Mouse (Mus musculus) heart, postnatal 25 days (tissue): ENCODE measurements around the gene Stk32b. TPM values are rescaled to one million over a fixed set of nuclear protein-coding genes. Genes with fewer than 3 reads are reported as not detected.

ENCODE experiments used
- DNase-seq: peaks from one replicate; pipeline ENCODE4 v3.0.0; 2022; ENCODE audit warnings: low spot score
- intact Hi-C: fragments of 180-260 bp; cut with DNase I; formaldehyde crosslinking; loops from one replicate; pipeline ENCODE4 v1.15.1; 2025
- total RNA-seq, 2 experiments: library from RNA; stranded (reverse); gene quantifications; 2 replicates each; pipeline ENCODE4 v1.2.3; 2021

Stk32b gene
- total RNA-seq, 2 experiments from 2014 or later: 0.22 to 0.29 TPM

DNA sequence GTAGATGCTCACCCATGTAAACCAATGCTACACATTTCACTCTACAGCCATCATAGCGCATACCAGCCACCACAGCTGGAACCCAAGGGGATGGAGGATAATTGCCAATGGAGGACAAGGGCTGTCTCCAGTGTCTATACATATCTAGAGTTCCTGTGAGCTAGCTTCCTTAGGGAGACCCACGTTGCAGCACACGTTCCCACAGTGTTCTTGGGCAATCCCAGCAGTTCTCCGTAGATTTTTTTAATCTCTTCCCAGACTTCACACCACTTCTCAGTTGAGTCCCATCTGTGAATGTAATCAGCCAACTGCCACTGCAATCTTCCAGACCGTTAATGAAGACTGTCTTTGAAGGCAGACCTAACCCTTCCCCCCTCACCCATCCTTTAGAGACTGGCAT is 165.3 kb downstream of the Stk32b start:
- intact Hi-C loops: no loop called here
- no peak for DNase-seq

DNA sequence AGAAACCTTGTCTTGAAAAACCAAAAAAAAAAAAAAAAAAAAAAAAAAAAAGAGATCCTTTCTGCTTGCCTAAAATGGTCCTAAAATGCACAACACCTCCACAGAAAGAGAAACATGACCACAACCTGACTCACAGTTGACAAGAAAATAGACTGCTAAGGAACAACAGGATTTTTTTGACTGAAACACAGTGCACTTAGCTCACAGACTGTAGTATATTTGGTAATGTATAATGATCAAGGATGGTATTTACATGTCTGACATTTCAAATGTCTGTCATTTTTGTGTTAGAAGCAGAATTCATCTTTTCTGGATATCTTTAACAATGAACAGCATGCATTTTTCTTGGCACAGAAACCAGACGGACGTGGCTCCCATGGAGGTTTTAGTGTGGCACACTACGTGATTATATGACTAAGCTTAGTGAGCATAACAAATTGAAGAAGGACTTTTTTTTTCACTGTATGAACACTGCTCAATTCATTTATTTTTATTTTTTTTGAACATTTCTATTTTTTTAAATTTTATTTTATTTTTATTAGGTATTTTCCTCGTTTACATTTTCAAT is 181.2 kb downstream of the Stk32b start:
- intact Hi-C loops: no loop called here
- no peak for DNase-seq

DNA sequence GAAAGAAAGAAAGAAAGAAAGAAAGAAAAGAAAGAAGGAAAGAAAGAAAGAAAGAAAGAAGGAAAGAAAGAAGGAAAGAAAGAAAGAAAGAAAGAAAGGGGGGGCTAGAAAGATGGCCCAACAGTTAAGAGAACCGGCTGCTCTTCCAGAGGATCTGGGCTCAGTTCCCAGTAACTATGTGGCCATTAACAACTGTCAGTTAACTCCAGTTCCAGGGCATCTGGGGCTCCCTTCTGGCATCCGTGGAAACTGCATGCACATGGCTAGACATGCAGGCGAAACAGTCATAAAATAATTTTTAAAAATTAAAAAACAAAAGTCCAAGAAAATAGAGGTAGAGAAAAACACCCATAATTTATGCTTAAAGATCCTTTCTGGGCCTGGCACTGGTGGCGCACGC is 181.7 kb downstream of the Stk32b start:
- DNase-seq: no peak
- intact Hi-C loops: no loop called here

DNA sequence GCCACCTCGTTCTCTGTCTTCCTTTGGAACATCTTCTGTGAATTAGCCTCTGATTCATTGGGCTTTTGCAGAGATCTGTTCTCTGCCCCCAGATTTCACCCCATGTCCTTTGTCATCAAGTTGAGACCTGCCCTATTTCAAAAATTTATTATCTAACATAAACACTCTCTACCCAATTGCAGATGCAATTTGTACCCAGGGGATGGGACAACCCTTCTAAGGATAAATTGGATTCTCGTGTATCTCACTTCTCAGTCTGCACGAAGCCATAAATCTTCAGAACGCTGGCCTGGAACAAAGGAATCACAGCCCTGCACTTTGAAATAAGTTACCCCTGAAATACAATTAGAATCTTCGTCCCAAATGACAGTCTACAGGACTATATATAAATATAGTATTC is 191.6 kb downstream of the Stk32b start:
- DNase-seq: no peak
- intact Hi-C loops: no loop called here

DNA sequence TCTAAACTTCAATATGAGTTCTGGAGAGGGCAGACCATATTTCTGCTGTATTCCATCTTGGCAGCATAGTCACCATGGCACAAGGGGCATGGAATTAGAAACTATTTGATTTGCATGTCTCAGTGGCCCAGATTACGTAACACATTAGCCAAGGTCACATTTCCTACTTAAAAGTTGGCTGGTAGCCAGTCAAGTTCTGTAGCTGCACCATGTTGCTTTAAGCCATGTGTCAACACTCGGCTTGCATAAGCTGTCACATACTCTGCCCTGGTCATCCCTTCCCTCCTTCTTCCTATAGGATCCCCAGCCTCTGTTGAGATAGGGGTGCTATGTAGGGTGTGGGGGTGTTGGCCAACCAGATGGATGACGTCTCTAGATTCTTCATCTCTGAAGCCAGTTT is 196.5 kb downstream of the Stk32b start:
- intact Hi-C loops: no loop called here
- no peak for DNase-seq

DNA sequence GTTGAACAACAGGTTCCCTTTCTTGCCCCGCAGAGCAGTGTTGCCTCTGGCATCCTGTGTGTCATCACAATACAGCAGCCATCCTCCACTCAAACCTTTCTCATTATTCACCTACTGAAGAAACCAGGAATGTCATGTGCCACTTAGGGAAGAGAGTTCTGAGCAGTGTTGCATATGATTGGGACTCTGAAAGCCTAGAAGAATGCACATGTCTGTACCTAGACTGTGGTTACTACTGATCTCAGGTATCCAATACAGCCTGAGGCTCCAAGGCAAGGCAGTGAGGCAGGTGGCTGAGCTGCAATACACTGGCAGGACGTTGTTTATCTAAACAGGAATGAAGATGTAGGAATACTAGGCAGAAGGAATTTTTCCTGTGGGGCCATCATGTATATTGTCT is 204.5 kb downstream of the Stk32b start:
- no peak for DNase-seq
- intact Hi-C loops: no loop called here

DNA sequence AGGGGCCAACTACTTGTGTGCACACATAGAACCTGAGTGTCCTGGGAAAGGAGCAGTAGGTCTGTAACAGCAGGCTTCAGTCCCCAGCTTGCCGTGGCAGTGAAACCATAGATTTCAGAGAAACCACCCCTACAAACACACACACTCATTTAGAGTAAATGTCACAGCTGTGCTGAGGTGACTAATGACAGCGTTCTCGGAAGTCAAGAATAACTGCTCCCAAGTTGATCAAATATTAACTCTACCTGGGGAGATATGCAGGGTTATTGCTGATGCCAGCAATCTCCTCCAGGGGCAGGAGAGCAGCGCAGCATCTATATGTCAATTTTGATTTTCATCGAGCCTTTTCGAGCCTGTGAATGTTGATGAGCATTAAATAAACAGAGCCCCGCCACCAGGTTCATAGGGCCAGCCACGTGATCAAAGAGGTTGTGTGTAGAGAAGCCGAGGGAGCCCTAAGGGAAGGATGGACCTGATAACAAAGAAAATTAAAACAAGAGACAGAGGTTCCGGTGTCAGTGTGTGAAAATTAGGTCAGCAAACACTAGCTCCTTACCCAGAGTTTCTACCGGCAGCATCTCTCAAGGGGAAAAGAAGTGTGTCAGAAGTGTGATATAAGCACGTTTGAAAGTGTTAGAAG is 210.0 kb downstream of the Stk32b start:
- DNase-seq: no peak
- intact Hi-C loops: no loop called here

DNA sequence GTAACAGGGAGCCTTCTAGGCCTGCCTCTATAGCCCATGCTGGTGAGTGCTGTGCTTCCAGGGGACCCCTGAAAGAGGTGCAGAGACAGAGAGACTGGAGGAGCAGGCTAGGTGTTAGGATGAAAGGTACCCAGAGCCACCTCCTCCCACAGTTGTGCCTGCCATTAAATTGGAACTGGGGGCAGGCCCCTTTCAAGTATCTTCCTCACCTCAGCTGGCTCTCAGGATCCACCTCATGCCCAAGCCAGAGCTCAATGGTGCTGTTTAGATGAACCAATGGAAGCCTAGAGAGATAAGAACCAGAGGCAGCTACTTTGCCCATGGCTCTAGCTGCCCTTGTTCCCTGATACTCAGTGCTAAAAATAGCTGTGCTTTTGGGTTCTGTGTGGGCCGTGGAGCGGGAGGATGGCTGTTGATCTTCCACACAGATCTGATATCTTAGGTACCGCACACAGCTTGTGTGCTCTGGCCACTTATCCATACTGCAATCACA is 221.9 kb downstream of the Stk32b start:
- DNase-seq: no peak
- intact Hi-C loops: no loop called here

DNA sequence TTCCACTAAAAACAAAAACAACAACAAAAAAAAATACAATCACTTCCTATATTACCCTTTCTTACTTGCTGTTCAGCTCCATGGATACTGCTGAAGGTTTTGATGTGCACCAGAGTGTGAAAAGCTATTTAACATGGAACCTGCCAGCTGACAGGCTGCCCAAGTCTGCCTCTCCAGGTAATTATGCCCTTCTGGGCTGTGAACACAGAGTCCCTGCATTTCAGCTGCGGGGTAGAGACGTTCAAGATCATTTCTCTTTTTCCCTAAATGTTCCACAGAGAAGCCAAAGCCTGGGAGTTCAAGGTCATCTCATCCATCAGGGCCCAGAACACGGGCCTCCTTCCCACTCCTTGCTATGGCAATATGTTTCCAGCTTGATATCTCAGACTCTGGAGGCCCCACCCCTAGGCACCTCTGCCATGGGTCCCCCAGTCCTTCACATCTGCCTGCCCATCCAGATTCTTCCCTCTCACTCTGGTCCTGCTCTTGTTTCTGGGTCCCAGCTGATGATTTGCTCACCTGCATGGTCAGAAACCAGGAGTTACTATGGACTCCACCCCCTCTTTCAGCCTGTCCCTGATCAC is 244.9 kb downstream of the Stk32b start:
- intact Hi-C loops: no loop called here
- DNase-seq: no peak

DNA sequence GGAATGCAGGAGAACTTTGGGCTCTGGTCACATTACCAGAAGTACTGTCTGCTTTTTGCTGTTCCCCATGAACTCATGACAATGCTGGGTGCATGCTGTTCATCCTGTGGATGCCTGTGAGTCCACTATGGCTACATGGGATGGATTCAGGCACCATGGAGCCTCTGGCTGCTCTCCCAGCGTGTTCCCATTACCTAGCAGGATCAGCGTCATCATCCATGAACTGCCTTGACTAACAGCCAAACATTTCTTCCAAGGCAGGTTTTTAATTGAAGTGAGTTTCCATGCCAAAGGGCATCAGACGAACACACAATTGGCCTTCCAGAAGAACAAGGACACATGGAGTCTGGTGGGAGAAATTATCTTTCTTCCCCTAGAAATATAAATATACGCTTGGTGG is 245.4 kb downstream of the Stk32b start:
- DNase-seq: no peak
- intact Hi-C loops: no loop called here

DNA sequence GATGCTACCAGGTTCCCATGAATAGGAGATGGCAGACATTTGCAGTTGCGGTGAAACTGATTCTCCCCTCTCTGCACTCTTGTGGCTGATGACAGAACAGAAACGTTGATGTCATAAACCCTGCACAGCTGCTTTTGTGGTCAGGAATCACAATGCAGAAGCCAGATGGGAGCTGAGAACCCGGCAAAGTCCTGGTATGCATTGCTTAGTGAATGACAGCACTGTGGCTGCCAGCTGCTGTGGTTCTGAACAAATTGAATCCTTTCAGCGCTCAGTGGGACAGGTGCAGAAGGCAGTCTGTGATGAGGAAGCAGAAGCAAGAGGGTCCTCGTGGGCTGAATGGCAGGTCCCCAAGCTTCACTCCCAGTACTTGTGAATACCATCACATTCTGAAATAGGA is 247.9 kb downstream of the Stk32b start:
- intact Hi-C loops: no loop called here
- no peak for DNase-seq

DNA sequence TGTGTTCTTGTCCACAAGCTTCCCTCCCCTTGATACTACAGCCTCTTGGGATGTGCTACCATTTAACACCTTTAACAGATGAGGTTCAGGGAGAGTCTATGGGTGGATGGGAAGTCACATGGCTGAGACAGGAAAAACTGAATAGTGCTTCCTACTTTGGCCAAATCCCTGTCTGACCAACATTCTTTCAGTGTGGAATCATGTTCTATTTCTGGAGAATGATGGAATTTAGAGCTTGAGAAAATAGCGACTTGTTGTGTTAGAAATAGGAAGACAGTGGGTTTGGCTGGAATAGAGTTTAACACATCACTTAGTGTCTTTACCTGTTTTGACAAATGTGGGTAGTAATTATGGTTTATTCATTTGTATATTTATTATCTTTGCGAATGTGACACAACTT is 249.3 kb downstream of the Stk32b start:
- intact Hi-C loops: no loop called here
- DNase-seq: no peak

DNA sequence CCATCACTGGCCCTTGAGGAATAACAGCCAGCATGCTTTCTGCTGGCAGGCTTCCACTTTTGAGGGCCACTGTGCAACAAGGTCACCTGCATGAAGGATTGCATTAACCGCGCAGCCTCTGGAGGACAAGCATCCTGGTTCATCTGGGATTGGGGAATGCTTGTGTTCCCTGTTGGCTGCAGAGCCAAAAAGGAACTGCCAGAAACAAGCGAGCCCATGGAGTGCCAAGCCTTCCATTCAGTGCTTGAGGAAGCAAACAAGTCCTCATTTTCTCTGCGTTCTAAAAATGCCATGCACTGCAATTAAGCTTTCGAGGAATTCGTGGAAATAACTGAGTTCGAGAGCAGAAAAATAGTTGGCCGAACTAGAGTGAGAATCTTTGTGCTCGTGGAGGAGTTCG is 251.5 kb downstream of the Stk32b start:
- no peak for DNase-seq
- intact Hi-C loops: no loop called here

DNA sequence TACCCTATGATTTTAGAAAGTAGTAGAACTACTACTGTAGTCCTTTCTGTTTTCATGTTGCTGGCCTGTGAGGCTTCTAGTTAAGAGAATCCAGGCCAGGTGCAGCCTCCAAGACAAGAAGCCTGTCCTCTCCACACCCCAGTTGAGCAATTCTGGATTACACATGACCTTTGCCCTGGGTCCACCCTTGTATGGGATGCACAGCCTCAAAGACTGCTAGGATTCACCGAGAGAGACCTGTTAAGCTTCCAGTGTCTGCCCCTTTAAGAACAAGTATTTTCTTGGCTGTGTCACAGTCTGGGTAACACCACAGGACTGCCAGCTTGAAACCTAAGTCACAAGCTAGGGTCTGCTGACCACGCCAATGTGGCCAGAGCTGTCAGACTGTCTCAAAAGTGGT is 258.7 kb downstream of the Stk32b start:
- intact Hi-C loops: no loop called here
- no peak for DNase-seq

DNA sequence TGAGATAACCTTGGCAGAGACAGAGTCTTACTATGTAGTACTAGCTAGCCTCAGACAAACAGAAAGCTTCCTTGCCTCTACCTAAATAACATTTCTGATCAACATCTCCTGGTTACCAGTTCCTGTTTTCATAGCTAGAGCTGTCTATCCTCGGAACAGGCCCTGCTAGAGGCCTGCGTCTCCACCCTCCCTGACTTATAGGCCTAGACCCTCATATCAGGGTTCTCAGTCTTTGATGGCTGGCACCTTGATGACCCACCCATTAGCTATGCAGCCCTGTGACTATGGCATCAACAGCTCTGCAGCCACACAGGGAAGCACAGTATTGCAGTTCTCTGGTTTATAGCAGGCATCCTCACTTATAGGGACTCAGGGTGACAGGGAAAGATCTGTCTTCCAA is 259.1 kb downstream of the Stk32b start:
- no peak for DNase-seq
- intact Hi-C loops: no loop called here

DNA sequence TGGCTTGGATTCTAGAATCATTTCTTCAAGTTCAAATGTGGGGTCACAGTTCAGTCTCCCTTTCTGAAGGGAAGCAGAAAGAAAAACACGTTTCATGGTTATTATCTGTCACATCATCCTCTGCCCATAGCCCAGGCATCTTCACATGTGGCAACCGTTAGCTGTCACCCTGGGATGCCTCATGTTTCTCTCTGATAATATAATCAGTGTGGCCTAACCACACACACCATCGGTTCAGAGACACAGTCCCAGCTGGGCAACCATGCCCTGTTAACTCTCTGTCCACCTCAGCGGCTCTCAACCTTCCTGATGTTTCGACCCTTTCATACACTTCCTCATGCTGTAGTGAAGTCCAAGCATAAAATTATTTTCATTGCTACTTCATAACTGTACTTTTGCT is 259.8 kb downstream of the Stk32b start:
- DNase-seq: no peak
- intact Hi-C loops: no loop called here

DNA sequence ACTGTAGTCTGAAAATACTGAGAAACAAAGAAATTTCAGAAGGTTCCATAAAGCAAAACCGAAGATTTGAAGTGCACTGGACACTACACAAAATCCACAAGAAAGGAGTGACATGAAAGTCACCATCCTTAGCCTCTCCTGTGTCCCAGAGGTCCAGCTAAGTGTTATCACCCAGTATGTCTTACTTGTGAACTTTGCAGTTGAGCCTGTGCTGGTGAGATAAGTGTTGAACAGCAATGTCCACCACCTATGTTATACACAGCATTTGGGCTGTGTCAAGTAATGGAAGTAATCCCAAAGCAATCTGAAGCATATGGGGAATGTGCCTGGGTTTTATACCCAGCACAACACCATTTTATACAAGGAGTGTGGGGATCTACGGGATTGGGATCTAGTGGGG is 260.4 kb downstream of the Stk32b start:
- no peak for DNase-seq
- intact Hi-C loops: no loop called here

DNA sequence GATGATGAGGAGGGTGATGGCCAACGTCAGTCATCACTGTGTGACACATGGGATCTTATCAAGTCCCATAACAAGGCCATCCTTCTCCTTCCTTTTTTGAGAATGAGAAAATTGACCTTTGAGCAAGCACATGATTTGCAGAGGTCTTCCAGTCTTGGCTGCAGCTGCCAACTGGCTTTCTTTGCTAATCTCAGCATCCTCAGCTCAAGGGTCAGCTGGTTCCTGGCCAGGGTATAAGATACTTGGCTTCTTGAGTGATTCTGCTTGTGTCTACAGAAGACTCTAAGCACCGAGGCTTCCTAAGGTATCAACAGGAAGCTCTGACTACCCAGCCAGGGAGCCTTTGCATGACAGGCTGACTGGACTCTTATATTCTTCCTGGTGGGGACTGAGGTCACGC is 269.4 kb downstream of the Stk32b start:
- no peak for DNase-seq
- intact Hi-C loops: no loop called here

DNA sequence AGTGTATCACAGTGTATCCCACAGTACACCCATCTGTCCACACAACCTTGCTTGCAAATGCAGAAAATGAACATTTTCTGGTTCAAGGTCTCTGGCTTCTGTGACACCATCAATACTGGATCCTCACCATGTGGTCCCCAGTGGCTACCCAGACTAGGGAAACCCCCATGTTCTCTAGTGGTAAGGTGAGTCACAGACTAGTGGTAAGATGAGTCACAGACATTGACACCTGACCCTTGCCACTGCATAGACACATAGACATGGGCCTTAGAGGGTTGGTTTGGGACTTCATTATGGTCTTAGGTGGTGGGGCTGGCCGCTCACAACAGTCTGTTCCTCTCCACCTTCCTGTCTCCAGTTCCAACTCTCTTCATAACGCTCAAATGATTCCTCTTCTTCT is 274.2 kb downstream of the Stk32b start:
- intact Hi-C loops: no loop called here
- DNase-seq: no peak

DNA sequence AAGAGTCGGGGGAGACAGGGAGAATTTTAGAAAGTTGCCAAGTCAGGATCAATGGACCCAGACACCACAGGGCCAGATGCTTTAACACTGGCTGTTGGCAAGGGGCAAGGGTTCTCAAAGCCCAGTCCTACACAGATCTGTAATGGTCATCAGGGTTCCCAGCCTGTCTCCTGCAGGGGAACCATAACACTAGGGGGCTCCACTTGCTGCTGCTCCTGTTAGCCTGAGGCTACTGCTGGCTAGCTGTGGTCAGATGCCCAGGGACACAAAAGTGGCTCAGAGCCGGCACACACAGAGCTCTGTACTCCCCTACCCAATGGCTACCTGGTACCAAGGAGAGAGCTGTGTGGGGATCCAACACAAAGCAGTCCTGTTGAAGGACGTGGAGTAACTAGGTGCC is 281.6 kb downstream of the Stk32b start:
- intact Hi-C loops: no loop called here
- DNase-seq: no peak

DNA sequence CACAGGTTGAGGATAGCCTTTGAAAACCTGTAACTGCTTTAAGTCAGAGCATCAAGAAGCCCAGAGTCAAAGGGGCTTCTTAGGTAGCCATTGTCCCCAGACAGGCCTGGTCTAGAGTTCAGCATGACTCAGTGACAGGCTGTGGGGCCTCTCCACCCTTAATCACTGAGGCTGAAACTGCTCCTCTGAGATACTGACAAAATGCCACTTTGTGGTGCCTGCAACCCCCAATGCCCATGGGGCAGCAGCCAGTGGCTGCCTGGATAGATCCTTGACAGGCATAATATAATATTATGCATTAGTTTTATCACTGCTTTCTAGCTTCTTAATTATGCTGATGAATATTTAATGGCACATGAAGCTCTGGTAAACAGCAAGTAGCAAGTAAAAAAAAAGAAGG is 289.8 kb downstream of the Stk32b start:
- no peak for DNase-seq
- intact Hi-C loops: no loop called here

DNA sequence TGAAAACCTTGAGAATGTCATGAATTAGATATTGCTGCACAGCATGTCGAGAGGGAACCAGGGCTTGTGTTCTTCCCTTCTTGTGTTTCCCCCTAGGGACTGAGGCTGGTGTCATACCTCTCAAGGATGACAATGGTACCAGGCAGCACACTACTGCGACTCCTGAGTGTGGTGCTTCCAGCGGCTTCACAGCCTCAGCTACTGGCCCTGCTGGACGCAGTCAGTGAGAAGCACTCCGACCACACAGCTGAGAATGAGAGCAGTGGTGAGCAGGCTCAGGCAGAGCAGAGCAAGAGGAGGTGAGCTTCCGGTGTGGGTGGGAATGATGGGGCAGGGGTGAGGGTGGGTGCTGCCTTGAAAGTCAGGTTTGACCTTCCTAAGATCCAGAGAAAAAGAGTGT is 297.9 kb downstream of the Stk32b start:
- no peak for DNase-seq
- intact Hi-C loops: no loop called here
